Mouse (Mus musculus): ENCODE measurements at regions not wholly inside any gene's neighbourhood (a gene's known extent, or its start where the extent isn't known, plus 50 kb on each side); places are given as distances from the start of the nearest gene placed in this dataset.

DNA sequence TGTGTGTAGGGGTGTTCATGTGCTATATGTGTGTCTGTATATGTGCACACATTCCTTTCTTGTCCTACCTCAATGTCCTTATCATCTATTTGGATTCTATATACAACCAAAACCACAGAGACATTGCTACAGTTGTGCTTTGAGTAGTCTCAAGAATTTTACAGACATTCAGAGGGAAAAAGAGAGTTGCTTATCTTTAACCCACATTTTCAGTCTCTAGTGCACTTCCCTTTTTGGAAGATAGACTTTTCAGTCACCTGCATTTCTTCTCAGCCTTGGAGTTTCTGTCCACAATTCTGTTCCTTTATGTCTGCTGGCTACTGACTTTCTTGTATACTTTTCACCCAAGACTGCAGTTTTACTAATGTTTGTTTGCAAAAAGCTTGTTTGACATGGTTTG lies 645.5 kb upstream of the Pkn2 start:
- ATAC-seq (replicated peaks in 1 of 2; ENCODE audit: insufficient read depth in 1 of 2, low FRiP score in 2 of 2, low TSS enrichment in 1 of 2, low read depth in 1 of 2, poor library complexity in 2 of 2, severe bottlenecking in 2 of 2) = peak; percentile 36 to 52; a peak in 2 of 4 replicates

DNA sequence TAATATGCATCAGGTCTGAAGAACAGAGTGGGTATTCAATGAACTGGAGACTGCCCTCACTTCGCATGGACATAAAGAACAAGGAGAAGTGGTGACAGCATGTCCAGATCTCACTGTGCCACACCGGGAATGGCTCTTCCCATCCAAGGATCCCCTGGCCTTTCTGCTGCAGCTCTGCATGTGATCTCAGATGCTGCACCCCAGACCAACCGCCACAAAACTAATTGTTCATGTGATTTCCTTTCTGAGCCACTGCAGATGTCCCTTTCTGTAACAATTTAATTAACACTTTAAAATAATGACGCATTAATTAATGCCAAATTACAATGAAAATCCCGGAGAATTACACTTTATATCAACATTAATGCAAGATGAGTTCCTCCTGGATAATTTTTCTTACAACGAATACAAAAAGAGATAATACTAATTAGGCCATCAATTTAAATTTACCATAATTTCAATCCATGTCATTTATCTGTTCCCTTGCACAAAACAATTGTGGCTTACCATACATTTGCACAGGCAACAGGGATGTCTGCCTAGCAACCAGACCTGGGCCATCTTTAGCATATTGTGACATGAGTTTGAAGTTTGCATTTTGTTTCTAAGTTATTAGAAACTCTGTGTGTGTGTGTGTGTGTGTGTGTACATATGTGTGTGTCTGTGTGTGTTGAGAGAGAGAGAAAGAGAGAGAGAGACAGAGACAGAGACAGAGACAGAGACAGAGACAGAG lies 630.9 kb upstream of the Pkn2 start:
- no peak for ATAC-seq (replicated peaks in 1 of 2; ENCODE audit: insufficient read depth in 1 of 2, low FRiP score in 2 of 2, low TSS enrichment in 1 of 2, low read depth in 1 of 2, poor library complexity in 2 of 2, severe bottlenecking in 2 of 2)

DNA sequence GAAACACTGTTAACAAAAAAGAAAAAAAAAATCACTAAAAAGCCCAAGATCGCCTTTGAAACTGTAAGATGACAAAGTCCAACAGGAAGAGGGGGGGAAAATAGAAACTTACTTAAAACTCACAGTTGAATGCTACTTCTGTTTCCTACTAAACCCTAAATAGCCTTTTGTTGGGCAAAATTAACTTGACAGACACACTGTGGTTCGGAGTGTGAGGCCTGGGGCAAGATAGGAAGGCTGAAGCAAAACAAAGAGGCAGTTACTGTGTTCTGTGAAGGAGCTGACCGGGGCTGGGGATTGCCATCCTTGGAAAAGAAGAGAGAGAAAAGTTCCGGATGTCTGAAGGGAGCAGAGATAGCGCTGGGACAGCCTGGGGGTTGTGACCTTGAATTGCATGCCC lies 627.7 kb upstream of the Pkn2 start:
- peak; percentile 14 to 36; a peak in 2 of 4 replicates for ATAC-seq (replicated peaks in 1 of 2; ENCODE audit: insufficient read depth in 1 of 2, low FRiP score in 2 of 2, low TSS enrichment in 1 of 2, low read depth in 1 of 2, poor library complexity in 2 of 2, severe bottlenecking in 2 of 2)

DNA sequence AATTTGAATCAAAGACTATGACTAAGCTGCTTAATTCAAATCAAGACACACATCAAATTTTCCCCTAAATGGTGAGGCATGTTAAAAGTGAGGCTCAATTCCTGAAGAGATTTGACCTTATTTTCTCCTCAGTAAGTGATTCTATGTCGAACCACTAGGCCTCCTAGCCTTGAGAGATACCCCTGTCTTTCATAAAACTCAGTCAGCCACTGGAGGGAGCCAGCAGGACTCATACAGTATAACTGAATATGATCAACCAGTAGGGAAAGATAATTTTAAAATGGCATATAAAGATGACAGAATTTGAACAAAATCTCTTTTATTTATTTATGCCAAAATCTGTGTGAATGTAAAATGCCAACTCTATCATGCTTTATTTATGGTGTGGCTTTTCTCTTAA lies 626.5 kb upstream of the Pkn2 start:
- peak; percentile 46 to 56; a peak in 1 of 4 replicates for ATAC-seq (replicated peaks in 1 of 2; ENCODE audit: insufficient read depth in 1 of 2, low FRiP score in 2 of 2, low TSS enrichment in 1 of 2, low read depth in 1 of 2, poor library complexity in 2 of 2, severe bottlenecking in 2 of 2)

DNA sequence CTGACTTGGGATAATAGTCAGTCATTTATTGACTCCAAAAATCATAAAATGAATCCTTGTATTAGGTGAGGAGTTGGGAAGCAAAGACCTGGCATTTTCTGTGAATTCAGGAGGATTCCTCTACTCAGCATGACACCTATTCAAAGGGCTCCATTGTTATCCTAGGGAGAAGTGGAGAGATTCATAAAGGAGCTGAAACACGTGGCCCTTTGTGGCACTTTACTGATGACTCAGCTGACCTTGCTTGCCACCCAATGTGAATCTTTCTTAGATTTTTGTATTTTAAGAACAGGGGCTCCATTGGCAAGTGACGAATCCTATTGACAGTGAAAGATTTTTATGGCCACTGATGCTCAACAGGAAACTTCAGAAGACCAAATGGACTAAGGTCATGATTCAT lies 619.2 kb upstream of the Pkn2 start:
- ATAC-seq (replicated peaks in 1 of 2; ENCODE audit: insufficient read depth in 1 of 2, low FRiP score in 2 of 2, low TSS enrichment in 1 of 2, low read depth in 1 of 2, poor library complexity in 2 of 2, severe bottlenecking in 2 of 2) = no peak

DNA sequence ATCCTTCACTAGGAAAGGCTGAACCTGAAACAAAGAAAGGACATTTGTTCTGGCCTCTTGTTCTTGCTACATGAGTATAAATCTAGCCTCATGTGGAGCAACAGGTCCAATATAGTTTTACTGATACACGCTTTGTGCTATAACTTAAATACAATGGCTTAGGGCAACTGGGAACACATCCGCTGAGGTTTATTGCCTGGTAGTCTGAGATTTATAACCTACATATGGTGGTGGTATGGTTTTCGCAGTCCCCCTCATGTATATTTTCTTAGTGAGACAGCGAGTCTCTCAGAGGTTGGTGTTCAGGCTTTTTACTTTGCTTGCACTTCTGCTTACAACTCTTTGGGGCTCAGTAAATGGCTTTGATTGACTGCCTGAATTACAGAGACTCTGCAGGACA lies 613.6 kb upstream of the Pkn2 start:
- no peak for ATAC-seq (replicated peaks in 1 of 2; ENCODE audit: insufficient read depth in 1 of 2, low FRiP score in 2 of 2, low TSS enrichment in 1 of 2, low read depth in 1 of 2, poor library complexity in 2 of 2, severe bottlenecking in 2 of 2)

DNA sequence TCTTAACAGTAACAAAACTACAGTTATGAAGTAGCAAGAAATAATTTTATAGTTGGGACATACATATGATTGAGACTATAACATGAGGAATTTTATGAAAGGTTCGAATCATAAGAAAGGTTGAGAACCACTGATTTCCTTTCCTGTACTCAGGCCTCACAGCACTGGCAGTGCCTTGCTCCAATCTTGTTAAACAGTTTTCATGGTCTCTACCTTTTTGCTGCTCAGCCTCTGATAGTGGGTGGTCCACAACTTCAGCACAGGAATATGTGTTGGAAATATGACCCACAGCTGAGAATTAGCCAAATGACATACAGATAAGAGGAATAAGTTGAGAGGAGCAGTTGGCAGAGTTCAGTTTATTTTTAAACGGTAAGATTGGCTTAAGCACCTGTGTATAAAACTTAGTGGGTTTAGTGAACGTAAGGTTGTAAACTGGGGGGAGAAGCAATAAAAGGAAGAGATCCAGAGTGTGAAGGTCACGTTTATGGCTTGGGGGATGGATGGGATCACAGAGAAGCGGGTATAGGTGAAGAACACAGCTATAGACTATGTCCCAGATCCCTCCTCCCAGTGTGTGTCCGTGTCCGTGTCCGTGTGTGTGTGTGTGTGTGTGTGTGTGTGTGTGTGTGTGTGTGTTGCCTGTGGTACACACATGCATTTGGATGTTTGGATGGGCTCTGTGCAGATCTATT lies 596.3 kb upstream of the Pkn2 start:
- no peak for ATAC-seq (replicated peaks in 1 of 2; ENCODE audit: insufficient read depth in 1 of 2, low FRiP score in 2 of 2, low TSS enrichment in 1 of 2, low read depth in 1 of 2, poor library complexity in 2 of 2, severe bottlenecking in 2 of 2)

DNA sequence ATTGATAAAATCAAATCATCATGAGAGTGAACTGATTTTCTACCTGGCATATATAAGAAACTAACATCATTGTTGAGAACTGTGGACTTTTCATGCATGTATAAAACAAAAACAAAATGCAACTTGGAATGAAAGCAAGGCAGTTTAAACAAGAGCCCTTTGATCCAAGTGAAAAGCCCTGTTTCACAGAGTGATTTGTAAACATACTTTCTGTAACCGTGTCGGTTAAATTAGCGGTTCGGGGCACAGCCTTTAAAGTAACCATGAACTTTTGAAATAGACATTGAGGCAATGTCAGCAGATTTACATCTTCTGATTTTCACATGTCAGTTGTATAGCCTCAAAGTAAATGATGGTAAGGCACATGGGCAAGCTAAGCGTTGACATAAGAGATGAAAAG lies 593.7 kb upstream of the Pkn2 start:
- no peak for ATAC-seq (replicated peaks in 1 of 2; ENCODE audit: insufficient read depth in 1 of 2, low FRiP score in 2 of 2, low TSS enrichment in 1 of 2, low read depth in 1 of 2, poor library complexity in 2 of 2, severe bottlenecking in 2 of 2)

DNA sequence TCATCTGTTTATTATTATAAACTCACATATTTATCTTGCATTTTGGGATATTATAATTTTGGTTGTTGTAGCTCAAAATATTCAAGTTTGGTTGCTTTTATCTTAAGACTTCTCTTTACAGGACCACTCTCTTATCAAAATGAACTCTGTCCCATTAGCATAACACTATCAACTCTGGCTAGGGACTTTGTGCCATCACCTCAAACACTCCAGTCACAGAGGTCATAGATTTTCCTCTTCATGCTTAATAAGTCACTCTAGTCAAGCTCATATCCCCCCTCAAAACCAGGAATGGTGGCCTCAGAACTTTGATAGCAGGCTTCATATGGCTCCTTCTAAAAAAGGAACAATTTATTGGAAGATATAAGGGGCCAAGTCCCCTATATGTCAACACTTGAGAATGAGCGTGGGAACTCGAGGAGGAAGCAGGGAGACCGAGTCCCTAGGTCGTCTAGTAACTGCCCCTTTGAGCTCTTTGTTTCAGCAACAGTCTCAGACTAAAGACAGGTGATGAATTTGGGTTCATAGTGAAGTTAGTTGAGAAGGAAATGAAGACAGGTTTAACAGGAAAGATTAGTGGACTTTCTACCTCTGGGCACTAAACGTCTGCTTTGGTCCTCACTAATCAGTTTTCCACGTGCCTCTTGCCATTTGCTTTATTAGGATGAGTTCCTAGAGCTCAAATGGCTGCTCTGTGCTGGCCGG lies 565.4 kb upstream of the Pkn2 start:
- ATAC-seq (replicated peaks in 1 of 2; ENCODE audit: insufficient read depth in 1 of 2, low FRiP score in 2 of 2, low TSS enrichment in 1 of 2, low read depth in 1 of 2, poor library complexity in 2 of 2, severe bottlenecking in 2 of 2) = no peak

DNA sequence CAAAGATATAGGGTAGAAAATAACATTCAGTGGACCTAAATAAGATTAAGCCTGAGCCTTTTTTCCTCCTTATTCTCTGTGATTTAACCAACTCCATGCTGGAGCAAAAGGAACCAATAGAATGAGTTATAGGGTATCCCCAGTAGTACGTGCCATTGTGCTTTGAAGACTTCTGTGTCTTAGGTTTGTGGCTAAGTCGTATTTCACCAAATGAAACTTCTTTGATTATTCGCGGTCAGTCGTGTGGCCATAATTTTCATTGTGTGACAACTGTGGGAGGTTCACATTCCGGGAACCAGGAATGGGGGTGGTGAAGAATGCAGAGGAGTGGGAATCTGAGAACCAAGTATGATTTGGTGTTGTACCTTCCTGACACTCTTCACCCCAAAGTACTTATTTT lies 535.6 kb upstream of the Pkn2 start:
- ATAC-seq (replicated peaks in 1 of 2; ENCODE audit: insufficient read depth in 1 of 2, low FRiP score in 2 of 2, low TSS enrichment in 1 of 2, low read depth in 1 of 2, poor library complexity in 2 of 2, severe bottlenecking in 2 of 2) = no peak

DNA sequence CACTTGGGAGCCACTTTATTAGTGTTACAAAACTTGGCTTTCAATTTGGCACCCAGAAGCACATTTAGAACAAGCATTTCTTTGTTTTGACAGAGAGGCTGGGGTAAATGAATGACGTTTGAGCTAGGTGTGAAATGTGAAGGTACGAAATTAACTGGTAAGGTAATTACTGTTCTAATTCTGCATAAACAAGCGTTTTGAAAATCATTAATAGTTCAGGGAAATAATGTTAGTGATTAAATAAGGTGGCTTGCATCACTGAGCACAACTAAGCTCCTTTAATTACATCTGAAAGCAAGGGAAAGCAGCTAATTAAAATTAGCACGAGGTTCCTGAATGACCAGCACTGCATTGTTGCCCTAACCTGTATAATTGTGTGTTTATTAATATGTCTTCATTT lies 529.9 kb upstream of the Pkn2 start:
- no peak for ATAC-seq (replicated peaks in 1 of 2; ENCODE audit: insufficient read depth in 1 of 2, low FRiP score in 2 of 2, low TSS enrichment in 1 of 2, low read depth in 1 of 2, poor library complexity in 2 of 2, severe bottlenecking in 2 of 2)

DNA sequence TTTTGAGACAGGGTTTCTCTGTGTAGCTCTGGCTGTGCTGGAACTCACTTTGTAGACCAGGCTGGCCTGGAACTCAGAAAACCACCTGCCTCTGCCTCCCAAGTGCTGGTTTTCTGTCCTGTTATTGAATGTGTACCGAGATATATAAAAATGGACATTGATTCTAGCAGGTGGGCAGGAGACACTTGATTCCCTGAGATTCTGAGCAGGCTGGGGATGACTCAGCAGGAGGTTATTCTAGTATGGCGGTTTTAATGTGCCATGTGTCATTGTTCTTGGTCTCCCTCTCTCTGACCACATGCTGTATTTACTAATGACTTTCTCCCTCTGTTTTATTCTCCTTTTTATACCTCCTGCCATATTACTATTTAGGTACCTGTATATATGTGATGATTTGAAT lies 517.2 kb upstream of the Pkn2 start:
- no peak for ATAC-seq (replicated peaks in 1 of 2; ENCODE audit: insufficient read depth in 1 of 2, low FRiP score in 2 of 2, low TSS enrichment in 1 of 2, low read depth in 1 of 2, poor library complexity in 2 of 2, severe bottlenecking in 2 of 2)

DNA sequence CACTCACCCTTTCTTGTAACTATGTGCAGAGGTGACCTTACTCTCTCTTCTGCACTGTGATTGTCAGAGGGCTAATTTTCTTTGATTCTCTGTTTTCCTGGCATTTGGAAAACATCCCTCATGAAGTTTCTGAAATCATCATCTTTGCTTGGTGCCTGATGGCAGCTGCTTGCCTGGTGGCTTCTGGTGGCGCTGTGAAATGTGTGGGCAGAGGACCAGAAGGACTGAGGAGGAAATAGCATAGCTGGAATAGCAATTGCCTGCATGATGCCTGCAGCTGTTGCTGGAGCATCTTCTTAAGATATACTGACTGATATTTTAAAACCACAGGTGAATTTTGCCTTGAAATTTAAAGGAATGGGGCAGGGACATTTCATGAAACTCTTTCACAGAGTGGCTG lies 502.6 kb upstream of the Pkn2 start:
- ATAC-seq (replicated peaks in 1 of 2; ENCODE audit: insufficient read depth in 1 of 2, low FRiP score in 2 of 2, low TSS enrichment in 1 of 2, low read depth in 1 of 2, poor library complexity in 2 of 2, severe bottlenecking in 2 of 2) = no peak

DNA sequence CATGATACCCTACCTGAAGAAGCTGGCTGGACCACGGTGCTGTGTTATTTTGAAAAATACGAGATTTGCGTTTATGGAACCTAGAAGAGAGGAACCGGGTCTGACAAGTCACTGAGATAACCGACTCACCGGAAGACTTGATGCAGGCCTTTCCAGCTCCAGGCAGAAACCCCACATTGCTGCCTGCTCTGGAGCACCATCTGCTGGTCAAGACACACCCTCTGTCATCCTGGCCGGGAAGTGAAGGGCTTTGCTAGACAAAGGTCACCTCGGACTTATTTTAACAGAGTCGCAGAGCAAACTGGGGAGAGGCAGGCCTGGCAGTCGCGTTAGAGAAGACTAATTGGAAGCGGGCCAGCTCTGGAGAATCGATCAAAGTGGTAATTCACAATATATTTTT lies 497.4 kb upstream of the Pkn2 start:
- peak; percentile 91 to 96 for ATAC-seq (replicated peaks in 1 of 2; ENCODE audit: insufficient read depth in 1 of 2, low FRiP score in 2 of 2, low TSS enrichment in 1 of 2, low read depth in 1 of 2, poor library complexity in 2 of 2, severe bottlenecking in 2 of 2)

DNA sequence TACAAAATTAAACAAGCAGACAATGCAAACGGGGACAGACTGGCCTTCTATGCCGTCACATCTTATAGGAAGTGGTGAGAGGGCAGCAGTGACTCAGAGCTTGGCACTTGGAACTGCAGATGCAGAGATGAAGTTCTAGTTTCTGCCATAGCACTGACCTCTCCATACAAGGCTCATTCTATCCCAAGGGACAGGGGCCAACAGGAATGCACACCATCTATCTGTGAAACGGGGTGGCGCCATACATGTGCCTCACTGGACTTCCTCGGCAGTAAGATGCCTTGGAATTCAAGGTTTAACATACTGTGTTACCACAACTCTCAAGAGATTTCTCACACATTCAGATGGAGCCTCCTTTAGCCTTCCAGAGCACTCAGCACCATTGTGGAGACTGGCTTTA lies 495.6 kb upstream of the Pkn2 start:
- ATAC-seq (replicated peaks in 1 of 2; ENCODE audit: insufficient read depth in 1 of 2, low FRiP score in 2 of 2, low TSS enrichment in 1 of 2, low read depth in 1 of 2, poor library complexity in 2 of 2, severe bottlenecking in 2 of 2) = no peak

DNA sequence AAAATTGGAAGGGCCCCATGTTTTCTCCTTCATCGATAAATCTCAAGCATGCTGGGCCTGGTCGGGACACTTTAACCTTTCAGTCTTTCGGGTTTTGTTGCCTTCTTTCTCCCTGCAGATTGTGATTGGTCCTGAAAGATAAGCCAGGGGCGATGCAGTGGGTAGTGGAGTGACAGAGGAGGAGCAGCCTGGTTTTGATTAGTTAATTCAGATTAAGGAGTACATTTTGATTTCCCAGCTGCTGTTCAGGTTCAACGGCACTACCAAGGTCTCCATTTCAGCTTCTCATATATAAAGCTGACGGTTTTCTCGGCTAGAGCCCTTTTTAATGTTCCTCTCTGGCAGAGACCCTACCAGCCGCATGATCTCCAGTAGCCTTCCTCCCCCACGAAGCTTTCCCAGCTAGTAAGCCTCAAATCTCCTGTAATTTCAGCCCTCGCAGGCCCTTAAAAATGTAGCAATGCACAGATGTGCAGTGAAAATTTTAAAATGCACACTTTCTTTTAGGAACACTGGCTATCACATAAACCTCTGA lies 493.8 kb upstream of the Pkn2 start:
- no peak for ATAC-seq (replicated peaks in 1 of 2; ENCODE audit: insufficient read depth in 1 of 2, low FRiP score in 2 of 2, low TSS enrichment in 1 of 2, low read depth in 1 of 2, poor library complexity in 2 of 2, severe bottlenecking in 2 of 2)

DNA sequence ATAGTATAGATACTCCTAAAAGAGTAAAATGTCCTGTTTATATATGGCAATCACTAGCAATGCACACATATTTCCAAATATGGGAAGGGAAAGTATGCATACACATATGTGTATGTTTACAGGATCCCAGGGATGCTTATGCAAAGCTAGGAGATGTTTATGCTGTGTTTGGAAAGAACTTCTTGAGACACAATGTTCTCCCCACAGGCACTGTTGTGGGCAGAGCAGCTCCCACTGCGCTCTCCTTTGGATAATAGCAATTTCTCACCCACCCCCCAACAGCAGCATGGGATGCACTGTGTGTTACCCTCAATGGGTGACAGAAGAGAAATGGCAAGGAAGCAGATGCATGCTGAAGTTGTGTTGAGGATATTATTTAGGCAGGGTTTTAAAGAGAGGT lies 491.7 kb upstream of the Pkn2 start:
- no peak for ATAC-seq (replicated peaks in 1 of 2; ENCODE audit: insufficient read depth in 1 of 2, low FRiP score in 2 of 2, low TSS enrichment in 1 of 2, low read depth in 1 of 2, poor library complexity in 2 of 2, severe bottlenecking in 2 of 2)

DNA sequence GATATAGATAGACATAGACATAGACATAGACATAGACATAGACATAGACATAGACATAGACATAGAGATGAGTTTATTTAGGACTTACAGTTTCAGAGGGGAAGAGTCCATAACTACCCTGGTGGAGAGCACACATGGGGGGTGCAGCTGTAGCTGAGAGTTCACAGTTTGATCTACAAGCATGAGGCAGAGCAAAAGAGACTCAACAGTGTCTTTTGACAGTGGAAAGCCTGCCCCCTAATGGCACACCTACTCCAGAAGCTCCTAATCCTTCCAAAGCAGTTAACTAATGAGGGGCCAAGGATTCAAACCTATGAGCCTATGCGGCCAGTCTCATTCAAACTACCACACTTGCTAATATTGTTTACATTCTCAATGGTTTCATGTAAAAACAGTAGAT lies 487.2 kb upstream of the Pkn2 start:
- no peak for ATAC-seq (replicated peaks in 1 of 2; ENCODE audit: insufficient read depth in 1 of 2, low FRiP score in 2 of 2, low TSS enrichment in 1 of 2, low read depth in 1 of 2, poor library complexity in 2 of 2, severe bottlenecking in 2 of 2)

Data from hematopoietic stem cell, adult 5-6 weeks (primary cell).